Mouse (Mus musculus) heart, postnatal 14 days (tissue): ENCODE results near the gene 2010315B03Rik. TPM values are rescaled to one million over a fixed set of nuclear protein-coding genes. Genes with fewer than 3 reads are reported as not detected.

Experiments
- total RNA-seq, 2 experiments: library from RNA; stranded (reverse); gene quantifications; 2 replicates each; pipeline ENCODE4 v1.2.3; 2021

2010315B03Rik gene
- total RNA-seq, 2 experiments from 2014 or later, result 8.9 to 12.7 TPM

Other genes with a start within 250 kb of the 2010315B03Rik start
- under 1 TPM; 0.85 to 0.93 TPM for gene Ccr2, start 210.7 kb downstream of the 2010315B03Rik start, total RNA-seq
- 1 to 10 TPM in 1 of 2 experiments, under 1 TPM in 1; 0.66 to 2.0 TPM for gene Ccr5, start 191.2 kb downstream of the 2010315B03Rik start, total RNA-seq
- 100 to 1,000 TPM; 117 to 121 TPM for gene Ppp2r3d, start 164.2 kb upstream of the 2010315B03Rik start, total RNA-seq
- not detected for gene Gm21836, start 181.1 kb upstream of the 2010315B03Rik start, total RNA-seq